Mouse (Mus musculus) forebrain, embryonic 16.5 days (tissue): ENCODE results near the gene Ryk. TPM values are rescaled to one million over a fixed set of nuclear protein-coding genes. Genes with fewer than 3 reads are reported as not detected.

Experiments used
- ATAC-seq: fragments of 200-750 bp; cut with Nextera tagmentation; 2 replicates; pipeline ENCODE4 v1.8.0; 2017; ENCODE audit warnings: mild to moderate bottlenecking, moderate library complexity
- H3K27ac ChIP-seq: fragments of 300-500 bp; sonication (generic); 2 replicates; pipeline ENCODE4 v1.5.1; 2014; ENCODE audit warnings: low read length, control low read depth
- H3K27me3 ChIP-seq: fragments of 300-500 bp; sonication (generic); replicated peaks from 2 replicates; pipeline ENCODE4 v1.6.1; 2014; ENCODE audit warnings: low read length; ENCODE audit not compliant: control insufficient read depth, insufficient read depth
- H3K36me3 ChIP-seq: fragments of 300-500 bp; sonication (generic); 2 replicates; pipeline ENCODE4 v1.6.1; 2014; ENCODE audit not compliant: control insufficient read depth, insufficient read depth
- H3K4me1 ChIP-seq: fragments of 300-500 bp; sonication (generic); replicated peaks from 2 replicates; pipeline ENCODE4 v1.6.1; 2014; ENCODE audit warnings: low read length; ENCODE audit not compliant: control insufficient read depth, insufficient read depth
- H3K4me2 ChIP-seq: fragments of 300-500 bp; sonication (generic); 2 replicates; pipeline ENCODE4 v1.6.1; 2014; ENCODE audit warnings: mild to moderate bottlenecking, low read length, control low read depth
- H3K4me3 ChIP-seq: fragments of 300-500 bp; sonication (generic); replicated peaks from 2 replicates; pipeline ENCODE4 v1.5.1; 2014; ENCODE audit warnings: mild to moderate bottlenecking, low read length, control low read depth
- H3K9ac ChIP-seq: fragments of 300-500 bp; sonication (generic); replicated peaks from 2 replicates; pipeline ENCODE4 v1.6.1; 2014; ENCODE audit warnings: low read depth, low read length, control low read depth
- H3K9me3 ChIP-seq: fragments of 300-500 bp; sonication (generic); 2 replicates; pipeline ENCODE4 v1.6.1; 2016; ENCODE audit warnings: low read length; ENCODE audit not compliant: control insufficient read depth
- WGBS: fragments of 180-500 bp; shearing (Covaris S2); extraction: QIAGEN DNeasy Blood & Tissue Kit; methylation state at CpG from one replicate; pipeline ENCODE4 v1.1.7; 2014; 5-methylcytosine and 5-hydroxymethylcytosine counted together
- polyA plus RNA-seq: library from polyadenylated mRNA; unstranded; fragments of >200 nt; fragmentation: Nextera tagmentation; extraction: Ambion mirVana; gene quantifications from 2 replicates; pipeline ENCODE4 v1.2.1, GENCODE M21; 2015

Gene Ryk
- polyA plus RNA-seq, 1 experiment from 2014 or later = 14.1 TPM

DNA sequence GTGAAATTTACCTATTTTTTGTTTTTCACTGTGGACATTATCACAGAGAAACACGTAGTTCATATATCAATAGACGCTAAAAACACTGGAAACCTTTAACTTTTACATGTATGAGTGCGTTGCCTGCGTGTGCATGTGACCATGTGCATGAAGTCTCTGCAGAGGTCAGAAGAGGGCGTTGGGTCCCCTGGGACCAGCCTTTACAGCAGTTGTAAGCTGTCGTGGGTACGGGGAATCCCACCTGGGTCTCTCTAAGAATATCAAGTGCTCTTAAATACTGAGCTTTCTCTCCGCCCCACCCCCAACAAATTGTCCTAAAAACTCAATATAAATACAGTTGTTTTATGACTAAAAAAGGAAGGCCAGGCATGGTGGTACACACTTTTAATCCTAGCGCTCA, 50.0 kb downstream of the Ryk start:
- H3K4me2 ChIP-seq = no peak overlapping the region
- H3K4me1 ChIP-seq = no peaks in the 10 kb centered on the region
- WGBS = 91% methylated on average over 9 of the region's 9 CpGs
- no peak for ATAC-seq
- H3K27me3 ChIP-seq = no peaks in the 10 kb centered on the region
- H3K27ac ChIP-seq = no peak overlapping the region
- 0 out of 2 replicates have a peak, but pooled peaks cover 2% of the 10 kb centered on the region for H3K36me3 ChIP-seq
- H3K9me3 ChIP-seq = no peaks in the 10 kb centered on the region
- no peak overlapping the region for H3K9ac ChIP-seq
- no peak overlapping the region for H3K4me3 ChIP-seq

DNA sequence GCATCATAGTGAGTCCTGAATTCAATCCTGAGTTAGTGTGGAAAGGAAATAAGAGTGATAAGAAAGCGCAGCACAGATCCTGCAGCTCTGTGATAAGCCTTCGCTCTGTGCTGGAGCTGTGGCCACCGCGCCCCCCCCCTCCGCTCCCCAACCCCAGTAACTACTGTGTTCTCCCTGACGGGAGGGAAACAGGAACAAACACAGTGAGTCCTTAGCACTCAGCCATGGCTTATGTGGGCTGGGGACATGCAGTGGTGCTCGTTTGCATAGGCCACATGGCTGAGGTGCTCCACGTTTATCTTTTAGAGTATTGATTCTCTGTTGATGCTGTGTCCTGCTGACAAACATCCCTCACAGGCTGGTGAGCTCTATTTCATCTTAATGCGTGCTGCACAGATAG, 55.4 kb downstream of the Ryk start:
- H3K36me3 ChIP-seq = peaks cover 7% of the 10 kb centered on the region; the same call in 1 of the 2 replicates
- H3K9me3 ChIP-seq = no peaks in the 10 kb centered on the region
- 81% methylated on average over 9 of the region's 9 CpGs for whole genome bisulfite sequencing
- H3K4me1 ChIP-seq = 0 out of 2 replicates have a peak, but pooled peaks cover 3% of the 10 kb centered on the region
- no peak overlapping the region for H3K4me3 ChIP-seq
- H3K27ac ChIP-seq = no peak overlapping the region
- H3K9ac ChIP-seq = no peak overlapping the region
- no peak overlapping the region for H3K4me2 ChIP-seq
- no peak for ATAC-seq
- H3K27me3 ChIP-seq = no peaks in the 10 kb centered on the region

GRCm38 (mm10) chr9:102892480-102893355, 58.0 kb downstream of the Ryk start:
- H3K27ac ChIP-seq = no peak overlapping the region
- H3K9me3 ChIP-seq = no peaks in the 10 kb centered on the region
- H3K36me3 ChIP-seq = peaks cover 9% of the 10 kb centered on the region; the same call in 1 of the 2 replicates
- no peak for ATAC-seq
- H3K4me1 ChIP-seq = 0 out of 2 replicates have a peak, but pooled peaks cover 3% of the 10 kb centered on the region
- H3K4me2 ChIP-seq = no peak overlapping the region
- no peak overlapping the region for H3K9ac ChIP-seq
- H3K4me3 ChIP-seq = no peak overlapping the region
- H3K27me3 ChIP-seq = no peaks in the 10 kb centered on the region
- WGBS = 80% methylated on average over 7 of the region's 7 CpGs

GRCm38 (mm10) chr9:102893356-102893870, 58.7 kb downstream of the Ryk start:
- peaks cover 11% of the 10 kb centered on the region for H3K36me3 ChIP-seq
- H3K4me2 ChIP-seq = no peak overlapping the region
- H3K27ac ChIP-seq = no peak overlapping the region
- ATAC-seq = no peak
- no peaks in the 10 kb centered on the region for H3K27me3 ChIP-seq
- H3K9me3 ChIP-seq = no peaks in the 10 kb centered on the region
- H3K4me1 ChIP-seq = 0 out of 2 replicates have a peak, but pooled peaks cover 3% of the 10 kb centered on the region
- H3K9ac ChIP-seq = no peak overlapping the region
- no peak overlapping the region for H3K4me3 ChIP-seq
- 86% methylated on average over 11 of the region's 11 CpGs for WGBS

- WGBS = 92% methylated on average over 6 of the region's 6 CpGs
- no peak overlapping the region for H3K4me2 ChIP-seq
- no peak overlapping the region for H3K4me3 ChIP-seq
- H3K9me3 ChIP-seq = no peaks in the 10 kb centered on the region
- H3K36me3 ChIP-seq = peaks cover 25% of the 10 kb centered on the region
- no peak overlapping the region for H3K27ac ChIP-seq
- ATAC-seq = no peak
- no peaks in the 10 kb centered on the region for H3K4me1 ChIP-seq
- H3K9ac ChIP-seq = no peak overlapping the region
- no peaks in the 10 kb centered on the region for H3K27me3 ChIP-seq
Observed at GRCm38 (mm10) chr9:102899916-102900315, 65.2 kb downstream of the Ryk start.

DNA sequence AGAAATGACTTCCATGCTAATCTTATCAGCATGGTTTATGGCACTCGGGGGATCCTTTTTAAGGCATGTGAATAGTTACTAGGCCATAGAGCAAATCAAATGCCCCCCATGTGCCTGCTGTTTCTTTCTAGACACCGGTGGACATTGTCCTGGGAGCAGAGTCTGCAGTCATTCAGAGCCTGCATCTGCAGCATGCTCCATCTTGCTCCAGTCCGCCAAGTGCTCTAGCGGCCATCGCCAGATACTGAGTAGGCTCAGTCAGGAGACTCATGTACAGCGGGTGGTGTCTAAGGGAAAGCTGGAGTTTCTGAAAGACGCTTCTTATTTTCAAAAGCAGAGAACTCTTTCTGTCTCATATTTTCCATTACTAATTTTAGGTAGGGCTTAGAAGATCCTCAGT, 67.6 kb downstream of the Ryk start:
- Histone ChIP-seq H3K4me1 (no peaks in the 10 kb centered on the region), H3K27ac (no peak overlapping the region), H3K9me3 (no peaks in the 10 kb centered on the region), H3K4me2 (no peak overlapping the region), H3K9ac (no peak overlapping the region), H3K27me3 (no peaks in the 10 kb centered on the region), H3K4me3 (no peak overlapping the region), H3K36me3 (peaks cover 37% of the 10 kb centered on the region)
- ATAC-seq = no peak
- 91% methylated on average over 7 of the region's 7 CpGs for WGBS

GRCm38 (mm10) chr9:102904952-102905351, 70.2 kb downstream of the Ryk start:
- no peaks in the 10 kb centered on the region for H3K4me1 ChIP-seq
- H3K4me2 ChIP-seq = no peak overlapping the region
- no peaks in the 10 kb centered on the region for H3K9me3 ChIP-seq
- no peak overlapping the region for H3K9ac ChIP-seq
- 90% methylated on average over 6 of the region's 6 CpGs for WGBS
- no peak overlapping the region for H3K27ac ChIP-seq
- H3K27me3 ChIP-seq = no peaks in the 10 kb centered on the region
- ATAC-seq = no peak
- no peak overlapping the region for H3K4me3 ChIP-seq
- H3K36me3 ChIP-seq = peaks cover 25% of the 10 kb centered on the region

GRCm38 (mm10) chr9:102906781-102907180, 72.1 kb downstream of the Ryk start:
- no peaks in the 10 kb centered on the region for H3K27me3 ChIP-seq
- H3K4me1 ChIP-seq = no peaks in the 10 kb centered on the region
- H3K36me3 ChIP-seq = peaks cover 29% of the 10 kb centered on the region
- no peak overlapping the region for H3K27ac ChIP-seq
- no peak overlapping the region for H3K9ac ChIP-seq
- no peak overlapping the region for H3K4me3 ChIP-seq
- no peaks in the 10 kb centered on the region for H3K9me3 ChIP-seq
- no peak for ATAC-seq
- 87% methylated on average over 12 of the region's 12 CpGs for WGBS
- H3K4me2 ChIP-seq = no peak overlapping the region

DNA sequence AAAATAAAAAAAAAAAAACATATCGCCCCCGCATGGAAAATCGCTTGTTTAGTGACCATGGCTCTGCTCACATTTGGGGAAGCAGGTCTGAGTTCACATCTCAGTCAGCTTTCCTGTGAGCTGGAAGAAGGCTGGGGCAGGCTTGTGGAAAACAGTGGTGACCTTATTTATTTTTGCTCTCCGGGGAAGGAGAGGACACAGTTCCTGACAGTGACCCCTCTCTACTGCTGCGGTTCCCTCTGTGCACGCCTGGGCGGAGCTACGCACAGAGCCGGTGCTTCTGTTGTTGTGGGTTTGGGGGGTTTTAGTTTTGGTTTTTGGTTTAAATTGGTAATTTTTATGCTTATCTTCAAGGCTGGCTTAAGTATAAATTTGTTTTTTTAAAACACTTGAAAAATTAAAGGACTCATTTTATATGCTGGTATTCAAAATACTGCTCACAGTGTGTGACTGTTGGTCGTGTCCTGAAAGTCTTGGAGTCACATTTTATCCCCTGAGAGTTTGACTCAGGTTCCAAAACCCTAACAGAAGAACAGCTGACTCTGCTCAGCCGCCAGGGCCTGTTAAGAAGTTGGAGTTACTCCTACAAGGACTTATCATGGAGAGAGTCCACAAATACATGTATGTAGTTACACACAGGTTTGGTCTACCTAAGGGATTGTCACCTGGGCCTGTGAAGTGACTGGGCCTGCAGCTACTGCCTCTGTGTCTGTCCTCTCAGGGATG, 73.0 kb downstream of the Ryk start:
- H3K9ac ChIP-seq = no peak overlapping the region
- H3K27me3 ChIP-seq = no peaks in the 10 kb centered on the region
- peaks cover 30% of the 10 kb centered on the region for H3K36me3 ChIP-seq
- WGBS = 93% methylated on average over 11 of the region's 11 CpGs
- no peak overlapping the region for H3K27ac ChIP-seq
- no peak for ATAC-seq
- no peaks in the 10 kb centered on the region for H3K9me3 ChIP-seq
- no peak overlapping the region for H3K4me2 ChIP-seq
- no peaks in the 10 kb centered on the region for H3K4me1 ChIP-seq
- H3K4me3 ChIP-seq = no peak overlapping the region
